Mouse (Mus musculus): ENCODE results near the gene Tecpr2. TPM values are rescaled to one million over a fixed set of nuclear protein-coding genes. Genes with fewer than 3 reads are reported as not detected.

The Tecpr2 gene
- total and polyA plus RNA-seq, 3 experiments, result 5.8 to 5.9 TPM; not detected in 1

DNA sequence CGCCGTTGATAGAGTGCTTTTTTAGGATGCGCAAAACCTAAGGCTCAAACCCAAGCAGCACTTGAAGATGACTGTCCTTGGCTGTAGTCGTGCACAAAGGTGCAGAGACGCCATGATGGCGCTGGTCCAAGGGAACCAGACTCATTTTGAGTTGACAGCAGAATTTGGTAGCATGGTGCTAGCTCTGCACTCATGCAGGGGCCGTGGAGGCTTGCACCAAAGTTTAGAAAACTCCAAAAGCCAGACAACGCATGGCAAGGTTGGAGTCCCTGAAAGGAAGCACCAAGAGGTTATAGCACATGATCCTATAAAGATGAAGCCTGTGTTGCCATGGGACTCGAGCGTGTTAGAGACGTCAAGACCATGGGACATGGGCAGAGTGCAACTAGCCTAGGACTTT is 129.0 kb downstream of the Tecpr2 start:
- Histone ChIP-seq H3K27me3 (ENCODE audit: control insufficient read depth in 1 of 2, insufficient read depth in 2 of 2, low read length in 2 of 2) (no peaks in the 10 kb centered on the region), H3K36me3 (ENCODE audit: control insufficient read depth in 1 of 2, insufficient read depth in 2 of 2, low read length in 2 of 2) (no peaks in the 10 kb centered on the region), H3K9ac (ENCODE audit: control insufficient read depth, low read depth, low read length, poor library complexity, severe bottlenecking) (no peak overlapping the region), H3K9me3 (replicated peaks; ENCODE audit: insufficient read depth, low read length) (no peaks in the 10 kb centered on the region), H3K79me2 (ENCODE audit: control insufficient read depth, insufficient read depth, low read length, poor library complexity) (no peaks in the 10 kb centered on the region), H3K27ac (ENCODE audit: control insufficient read depth, low read depth, low read length) (no peak overlapping the region), H3K4me3 (ENCODE audit: control insufficient read depth in 1 of 2, insufficient read depth in 1 of 2, low read depth in 2 of 2, low read length in 2 of 2) (no peak overlapping the region), H3K4me1 (ENCODE audit: control insufficient read depth in 1 of 2, insufficient read depth in 2 of 2, low read length in 2 of 2) (peaks cover 0 to 10% of the 10 kb centered on the region in 2 experiments; a peak in 1 of 4 replicates)
- TF ChIP-seq E2F4 (IDR thresholded peaks at IDR 0.05; ENCODE audit: borderline replicate concordance, low read depth, low read length), result no peak
- no peak for TF ChIP-seq MAFK (IDR thresholded peaks at IDR 0.05; ENCODE audit: borderline replicate concordance, low read depth, low read length)
- TF ChIP-seq CHD1 (IDR thresholded peaks at IDR 0.05; ENCODE audit: low read depth, low read length), result no peak
- no peak for TF ChIP-seq POLR2AphosphoS2 (IDR thresholded peaks at IDR 0.05; ENCODE audit: low read length)
- TF ChIP-seq MXI1 (IDR thresholded peaks at IDR 0.05; ENCODE audit: low read depth, low read length), result no peak
- no peak for TF ChIP-seq ZMIZ1 (IDR thresholded peaks at IDR 0.05; ENCODE audit: low read depth, low read length)
- DNase-seq (ENCODE audit: low read depth, low spot score), result no peak

GRCm38 (mm10) chr12:111019086-111019485 is 130.0 kb downstream of the Tecpr2 start:
- peak; percentile 94 for TF ChIP-seq TBP (IDR thresholded peaks at IDR 0.05; ENCODE audit: low read depth, low read length)
- no peak for TF ChIP-seq USF1 (IDR thresholded peaks at IDR 0.05; ENCODE audit: low read depth, low read length)
- no peak overlapping the region for H3K4me3 ChIP-seq (ENCODE audit: control insufficient read depth in 1 of 2, insufficient read depth in 1 of 2, low read depth in 2 of 2, low read length in 2 of 2)
- H3K27me3 ChIP-seq (ENCODE audit: control insufficient read depth in 1 of 2, insufficient read depth in 2 of 2, low read length in 2 of 2), result no peaks in the 10 kb centered on the region
- no peaks in the 10 kb centered on the region for H3K9me3 ChIP-seq (replicated peaks; ENCODE audit: insufficient read depth, low read length)
- H3K79me2 ChIP-seq (ENCODE audit: control insufficient read depth, insufficient read depth, low read length, poor library complexity), result no peaks in the 10 kb centered on the region
- DNase-seq (ENCODE audit: low read depth, low spot score), result no peak
- H3K36me3 ChIP-seq (ENCODE audit: control insufficient read depth in 1 of 2, insufficient read depth in 2 of 2, low read length in 2 of 2), result no peaks in the 10 kb centered on the region
- peaks cover 0 to 10% of the 10 kb centered on the region in 2 experiments; a peak in 1 of 4 replicates for H3K4me1 ChIP-seq (ENCODE audit: control insufficient read depth in 1 of 2, insufficient read depth in 2 of 2, low read length in 2 of 2)
- H3K9ac ChIP-seq (ENCODE audit: control insufficient read depth, low read depth, low read length, poor library complexity, severe bottlenecking), result no peak overlapping the region
- no peak overlapping the region for H3K27ac ChIP-seq (ENCODE audit: control insufficient read depth, low read depth, low read length)

GRCm38 (mm10) chr12:111021138-111021537 is 132.1 kb downstream of the Tecpr2 start:
- Histone ChIP-seq H3K27ac (ENCODE audit: control insufficient read depth, low read depth, low read length) (no peak overlapping the region), H3K9me3 (replicated peaks; ENCODE audit: insufficient read depth, low read length) (no peaks in the 10 kb centered on the region), H3K79me2 (ENCODE audit: control insufficient read depth, insufficient read depth, low read length, poor library complexity) (no peaks in the 10 kb centered on the region), H3K36me3 (ENCODE audit: control insufficient read depth in 1 of 2, insufficient read depth in 2 of 2, low read length in 2 of 2) (no peaks in the 10 kb centered on the region), H3K4me1 (ENCODE audit: control insufficient read depth in 1 of 2, insufficient read depth in 2 of 2, low read length in 2 of 2) (peaks cover 0 to 10% of the 10 kb centered on the region in 2 experiments; a peak in 1 of 4 replicates), H3K4me3 (ENCODE audit: control insufficient read depth in 1 of 2, insufficient read depth in 1 of 2, low read depth in 2 of 2, low read length in 2 of 2) (no peak overlapping the region), H3K27me3 (ENCODE audit: control insufficient read depth in 1 of 2, insufficient read depth in 2 of 2, low read length in 2 of 2) (no peaks in the 10 kb centered on the region), H3K9ac (ENCODE audit: control insufficient read depth, low read depth, low read length, poor library complexity, severe bottlenecking) (no peak overlapping the region)
- TF ChIP-seq RCOR1 (IDR thresholded peaks at IDR 0.05; ENCODE audit: low read depth, low read length) (no peak), MYC (IDR thresholded peaks at IDR 0.05; ENCODE audit: low read depth, low read length) (no peak), MEF2A (IDR thresholded peaks at IDR 0.05; ENCODE audit: extremely low read depth, insufficient replicate concordance, low read depth, low read length, poor library complexity, severe bottlenecking) (no peak), TCF12 (IDR thresholded peaks at IDR 0.05; ENCODE audit: low read depth, low read length) (no peak), E2F4 (IDR thresholded peaks at IDR 0.05; ENCODE audit: borderline replicate concordance, low read depth, low read length) (no peak), ELF1 (IDR thresholded peaks at IDR 0.05; ENCODE audit: low read depth, low read length) (no peak), USF2 (IDR thresholded peaks at IDR 0.05; ENCODE audit: borderline replicate concordance in 1 of 2, insufficient read depth in 1 of 2, low read depth in 1 of 2, low read length in 2 of 2) (no peak), CTCF (IDR thresholded peaks at IDR 0.05 in 2 of 3, conservative IDR thresholded peaks at IDR 0.05 in 1 of 3; ENCODE audit: control insufficient read depth in 1 of 3, insufficient read depth in 1 of 3, low read depth in 2 of 3, low read length in 3 of 3, poor library complexity in 1 of 3, severe bottlenecking in 1 of 3) (no peak), ZC3H11A (IDR thresholded peaks at IDR 0.05; ENCODE audit: low read depth, low read length) (no peak), POLR2A (IDR thresholded peaks at IDR 0.05; ENCODE audit: control insufficient read depth in 1 of 2, insufficient read depth in 1 of 2, low read depth in 1 of 2, low read length in 2 of 2, poor library complexity in 1 of 2) (no peak), EP300 (IDR thresholded peaks at IDR 0.05; ENCODE audit: low read depth in 1 of 2, low read length in 2 of 2) (no peak), JUND (IDR thresholded peaks at IDR 0.05; ENCODE audit: low read depth, low read length) (no peak), MAX (IDR thresholded peaks at IDR 0.05; ENCODE audit: low read length) (no peak), NELFE (IDR thresholded peaks at IDR 0.05; ENCODE audit: low read depth, low read length) (no peak), SMC3 (IDR thresholded peaks at IDR 0.05; ENCODE audit: low read depth, low read length) (no peak), ZNF384 (IDR thresholded peaks at IDR 0.05; ENCODE audit: low read depth, low read length) (no peak), ZMIZ1 (IDR thresholded peaks at IDR 0.05; ENCODE audit: low read depth, low read length) (no peak), SIN3A (IDR thresholded peaks at IDR 0.05; ENCODE audit: low read length) (no peak), TBP (IDR thresholded peaks at IDR 0.05; ENCODE audit: low read depth, low read length) (no peak)
- DNase-seq (ENCODE audit: low read depth, low spot score), result no peak

Measured in MEL (cell line).